Mouse (Mus musculus): ENCODE results near the gene Acin1.
"Not testable (repeated sequence)": the region's sequence is repeated elsewhere in the genome, so short reads cannot be mapped to it uniquely, and the experiment has no call there.

Gene Acin1

GRCm38 (mm10) chr14:54641305-54641969, 45.3 kb downstream of the Acin1 start, which contains the start of gene Cdh24:
Cdh24 (minus strand) TSS chr14:54641364.
- DNase-seq: peak; percentile 95

DNA sequence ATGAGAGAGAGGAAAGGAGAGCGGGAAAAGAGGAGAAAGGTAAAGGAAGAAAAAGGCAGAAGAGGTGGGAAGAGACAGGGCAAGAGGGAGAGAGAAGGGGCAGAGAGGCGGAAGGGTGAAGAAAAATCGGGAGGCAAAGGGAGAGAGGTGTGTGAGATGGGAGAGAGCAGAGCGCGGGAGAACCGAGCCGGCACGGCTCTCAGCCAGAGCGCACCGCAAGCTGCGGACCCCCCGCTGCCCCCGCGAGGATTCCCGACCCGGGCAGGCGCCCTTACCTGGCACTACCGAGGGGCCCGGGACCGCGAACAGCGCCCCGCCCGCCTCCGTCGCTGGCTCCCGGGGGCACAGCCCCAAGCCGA, 45.8 kb downstream of the Acin1 start, which contains the start of gene Gm17606:
Gm17606 (plus strand) TSS at position 7 of the 359 bp plus-strand sequence.
- DNase-seq: no peak

DNA sequence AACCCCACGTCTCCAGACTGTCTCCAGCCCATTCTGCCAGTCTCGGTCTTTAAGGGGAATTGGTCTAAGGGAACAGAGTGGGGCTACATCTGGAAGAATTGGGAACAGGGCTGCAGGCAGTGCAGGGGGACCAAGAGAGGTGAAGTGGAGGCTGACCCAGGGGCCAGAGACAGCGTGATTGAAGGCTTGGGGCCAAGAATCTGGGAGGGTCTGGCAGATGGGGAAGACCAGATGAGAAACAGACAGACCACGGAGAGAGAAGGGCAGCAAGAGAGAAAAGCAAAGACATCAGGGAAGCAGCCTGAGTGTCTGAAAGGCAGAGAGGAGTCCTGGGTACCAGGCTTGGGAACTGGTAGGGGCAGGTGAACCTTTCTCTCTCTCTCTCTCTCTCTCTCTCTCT, 46.6 kb downstream of the Acin1 start:
- DNase-seq: no peak

- DNase-seq: peak; percentile 49
These were observed 48.5 kb downstream of the Acin1 start for GRCm38 (mm10) chr14:54638210-54638609.

DNA sequence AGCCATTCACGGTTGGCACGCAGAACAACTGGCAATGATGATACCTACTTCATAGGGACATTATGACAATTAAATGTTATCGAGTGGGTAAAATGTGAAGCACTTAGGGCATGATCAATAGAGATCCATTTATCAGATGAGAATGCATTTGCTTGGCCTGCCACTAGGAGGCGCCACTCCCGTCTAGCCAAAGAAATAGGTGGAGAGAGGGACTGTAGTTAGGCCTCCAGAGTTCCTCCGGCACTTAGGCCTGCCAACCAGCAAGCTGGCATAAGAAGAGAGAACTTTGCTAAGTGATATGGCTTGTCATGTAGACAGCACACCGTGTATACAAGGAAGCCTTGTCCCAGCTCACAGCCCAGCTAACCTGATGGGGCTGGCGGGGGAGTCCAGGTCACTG, 49.8 kb downstream of the Acin1 start:
- DNase-seq: peak; percentile 72

DNA sequence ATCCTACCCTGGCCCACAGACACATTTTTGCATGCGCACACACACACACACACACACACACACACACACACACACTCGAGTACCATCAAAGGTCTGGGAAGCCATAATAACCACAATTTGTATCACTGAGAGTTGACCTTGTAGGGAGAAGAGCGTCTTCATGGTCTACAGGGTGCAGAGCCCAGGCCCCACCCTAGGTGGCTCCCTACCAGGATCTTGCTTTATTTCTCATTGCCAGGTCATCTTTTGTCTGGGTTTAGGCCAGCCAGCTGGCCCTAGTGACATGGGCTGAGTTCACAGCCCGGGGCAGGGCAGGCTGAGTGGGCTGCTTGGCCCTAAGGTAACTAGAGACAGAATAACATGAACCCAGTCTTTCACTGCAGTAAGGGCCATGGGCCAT, 52.5 kb downstream of the Acin1 start:
- no peak for DNase-seq

- DNase-seq: no peak
These were observed 54.5 kb downstream of the Acin1 start for GRCm38 (mm10) chr14:54632252-54632651.

DNA sequence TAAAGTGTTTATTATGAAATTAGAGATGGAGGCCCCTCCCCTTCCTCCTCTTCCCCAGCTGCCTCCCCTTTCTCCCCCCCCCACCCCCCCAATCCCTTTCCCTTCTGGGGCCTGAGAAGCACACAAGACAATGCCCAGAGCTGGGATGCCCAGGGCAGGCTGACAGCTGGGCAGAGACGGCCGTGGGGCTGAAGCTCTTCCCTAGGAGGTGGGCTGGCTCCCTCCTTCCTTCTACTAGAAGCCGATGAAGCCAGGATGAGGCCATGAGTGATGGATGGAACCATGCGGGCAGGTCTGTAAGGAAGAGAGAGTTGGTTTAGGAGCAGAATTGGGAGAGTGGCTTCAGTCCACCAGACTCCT, 55.5 kb downstream of the Acin1 start:
- DNase-seq: no peak

DNA sequence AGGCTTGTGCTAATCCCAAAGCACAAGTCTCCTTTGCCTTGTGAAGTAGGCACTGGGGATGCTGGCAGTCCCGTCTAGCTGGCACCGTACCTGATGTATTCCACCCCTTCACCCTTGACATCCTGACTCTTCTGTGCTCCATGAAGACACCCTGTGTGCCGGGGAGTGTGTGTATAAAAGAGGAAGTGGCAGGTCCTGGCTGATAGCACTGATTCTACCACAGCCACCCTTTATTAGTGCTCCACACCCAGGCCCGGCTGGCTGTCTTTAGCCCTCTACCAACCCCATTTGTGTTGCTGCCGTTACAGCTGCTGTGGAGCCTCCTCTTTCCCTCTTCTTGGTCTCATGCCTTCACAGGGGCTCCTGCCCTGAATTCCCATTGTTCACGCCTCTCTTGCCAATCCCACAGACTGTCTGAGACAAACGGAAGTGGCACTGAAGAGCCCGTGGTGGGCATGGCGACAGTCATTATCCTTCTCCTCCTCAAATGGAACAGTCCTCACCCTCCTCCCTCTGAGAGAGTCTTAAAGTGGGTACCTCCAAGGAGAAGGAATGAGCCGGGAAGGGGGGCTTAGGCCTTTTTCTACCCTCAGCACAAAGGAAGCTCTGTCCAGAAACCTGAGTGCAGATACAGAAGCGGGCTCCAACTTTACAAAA, 56.0 kb downstream of the Acin1 start:
- no peak for DNase-seq

GRCm38 (mm10) chr14:54629797-54630196, 56.9 kb downstream of the Acin1 start:
- no peak for DNase-seq

- no peak for DNase-seq
These were observed 58.6 kb downstream of the Acin1 start for GRCm38 (mm10) chr14:54628103-54628502.

GRCm38 (mm10) chr14:54624976-54625375, 61.8 kb downstream of the Acin1 start:
- DNase-seq: no peak

DNA sequence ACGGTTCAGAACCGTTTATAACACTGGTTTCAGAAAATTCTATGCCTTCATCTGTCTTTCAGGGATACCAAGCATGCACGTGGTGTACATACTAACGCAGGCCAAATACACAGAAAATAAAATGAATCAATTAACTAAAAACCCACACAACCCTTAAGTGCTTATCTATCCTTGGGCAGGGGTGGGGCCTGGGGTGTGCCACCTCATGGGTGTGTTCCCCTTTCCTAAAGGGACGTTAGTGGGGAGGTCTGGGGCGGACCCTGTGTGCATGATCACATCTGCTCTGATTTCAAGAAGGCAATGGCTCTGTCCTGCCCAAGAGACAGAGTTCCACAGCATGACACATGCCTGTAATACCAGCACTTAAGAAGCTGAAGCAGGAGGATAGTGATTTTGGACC, 63.4 kb downstream of the Acin1 start:
- no peak for DNase-seq

DNA sequence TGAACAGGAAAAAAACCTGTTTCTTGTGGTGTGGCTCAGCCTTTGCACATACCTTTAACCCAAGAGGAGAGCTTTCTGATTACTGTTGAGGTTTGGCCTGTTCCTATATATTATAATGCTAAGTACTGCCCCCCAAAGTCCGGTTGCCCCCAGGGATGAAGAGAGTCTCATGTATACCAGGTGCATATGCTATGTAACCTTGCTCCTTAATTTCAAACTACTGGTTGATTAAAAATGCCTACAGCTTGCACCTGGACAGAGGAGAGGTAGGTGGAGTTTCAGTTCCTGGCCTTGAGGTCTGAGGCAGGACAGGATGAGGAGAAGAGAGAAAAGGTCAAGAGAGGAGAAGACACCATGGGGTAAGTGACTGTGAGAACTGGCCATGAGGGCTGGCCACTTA, 65.6 kb downstream of the Acin1 start, which contains the start of gene Psmb11:
Psmb11 (plus strand) TSS at position 301 of the 400 bp plus-strand sequence.
- no peak for DNase-seq

GRCm38 (mm10) chr14:54617897-54618365, 68.8 kb downstream of the Acin1 start, which contains the start of gene Psmb5:
Psmb5 (minus strand) TSS chr14:54618022.
- peak; percentile 85 for DNase-seq

DNA sequence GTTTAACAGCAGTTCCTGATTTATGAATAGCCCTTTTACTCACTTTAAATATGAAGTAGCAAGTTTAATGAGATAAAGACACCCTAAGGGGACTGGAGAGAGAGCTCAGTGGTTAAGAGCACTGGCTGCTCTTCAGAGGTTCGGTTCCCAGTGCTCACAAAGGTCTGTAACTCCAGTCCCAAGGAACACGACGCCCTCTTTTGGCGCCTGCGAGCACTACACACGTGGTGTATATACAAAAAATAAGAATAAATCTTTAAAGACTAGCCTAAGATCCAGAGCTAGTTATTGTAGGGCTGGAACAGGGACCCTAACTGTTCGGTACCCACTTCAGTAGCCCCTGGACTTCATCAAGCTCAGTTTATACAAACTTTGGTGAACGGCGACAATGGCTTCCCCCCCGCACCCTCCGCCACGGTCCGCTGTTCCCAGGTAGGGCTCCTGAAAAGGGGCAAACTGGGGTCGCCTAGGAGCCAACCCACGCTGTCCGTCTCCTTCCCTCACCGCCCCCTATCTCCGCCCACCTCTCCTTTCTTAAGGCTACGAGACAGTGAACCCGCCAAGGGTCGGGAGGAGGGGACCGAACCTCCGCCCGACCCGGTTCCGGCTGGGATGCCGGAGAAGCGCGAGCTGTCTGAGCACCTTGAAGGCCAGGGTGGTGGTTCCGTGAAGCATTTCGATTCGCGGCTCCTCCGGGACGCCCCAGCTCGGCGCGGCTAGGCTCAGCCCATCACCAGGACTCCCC, 69.4 kb downstream of the Acin1 start:
- no peak for DNase-seq

- no peak for DNase-seq
These were observed 70.4 kb downstream of the Acin1 start for GRCm38 (mm10) chr14:54616226-54616825.

DNA sequence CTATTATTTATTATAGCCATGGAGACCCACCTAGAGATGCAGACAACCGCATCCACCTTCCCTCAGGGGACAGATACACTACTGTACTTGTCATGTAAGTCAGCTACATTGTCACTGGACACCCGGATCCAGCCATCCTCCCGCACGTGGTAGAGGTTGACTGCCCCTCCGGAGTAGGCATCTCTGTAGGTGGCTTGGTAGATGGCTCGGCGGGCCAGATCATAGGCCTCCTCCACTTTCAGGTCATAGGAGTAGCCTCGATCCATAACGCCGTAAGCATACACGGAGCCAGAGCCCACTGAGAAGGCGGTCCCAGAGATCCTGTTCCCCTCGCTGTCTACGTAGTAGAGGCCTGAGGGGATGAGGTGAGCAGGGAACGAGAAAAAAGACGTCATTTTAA, 72.6 kb downstream of the Acin1 start:
- DNase-seq: not testable (repeated sequence)

DNA sequence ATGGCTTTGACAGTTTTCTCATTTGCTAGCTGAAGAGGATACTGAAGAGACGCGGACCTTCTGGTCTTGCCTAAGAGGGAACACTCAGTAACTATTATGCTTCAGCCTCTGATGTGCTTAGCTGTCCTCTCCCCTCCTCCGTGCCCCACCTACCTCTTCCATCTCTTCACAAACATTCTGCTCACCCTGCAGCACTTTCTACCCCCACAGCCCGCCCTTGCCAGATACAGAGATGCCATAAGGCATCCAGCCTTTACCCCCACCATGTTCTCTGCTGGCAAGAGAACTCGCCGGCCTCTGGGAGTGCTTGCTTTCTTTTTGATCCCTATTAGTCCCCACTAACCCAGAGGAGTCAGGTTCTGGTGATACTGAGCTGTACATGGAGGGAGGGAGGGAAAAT, 76.1 kb downstream of the Acin1 start:
- no peak for DNase-seq

DNA sequence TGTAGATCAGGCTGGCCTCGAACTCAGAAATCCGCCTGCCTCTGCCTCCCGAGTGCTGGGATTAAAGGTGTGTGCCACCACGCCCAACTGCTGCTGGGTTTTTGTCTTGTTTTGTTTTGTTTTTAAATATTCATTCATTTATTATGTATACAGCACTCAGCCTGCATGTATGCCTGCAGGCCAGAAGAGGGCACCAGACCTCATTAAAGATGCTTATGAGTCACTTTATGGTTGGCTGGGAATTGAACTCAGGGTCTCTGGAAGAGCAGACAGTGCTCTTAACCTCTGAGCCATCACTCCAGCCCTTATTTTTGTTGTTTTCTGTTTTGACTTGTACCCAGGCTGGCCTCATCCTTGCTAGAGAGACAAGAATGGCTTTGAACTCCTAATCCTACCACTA, 76.8 kb downstream of the Acin1 start:
- no peak for DNase-seq

GRCm38 (mm10) chr14:54609245-54609644, 77.5 kb downstream of the Acin1 start:
- no peak for DNase-seq

GRCm38 (mm10) chr14:54607226-54607625, 79.5 kb downstream of the Acin1 start:
- no peak for DNase-seq

GRCm38 (mm10) chr14:54605752-54606321, 80.9 kb downstream of the Acin1 start, which contains the start of gene 4931414P19Rik:
4931414P19Rik (minus strand) TSS chr14:54605993.
- DNase-seq: peak; percentile 84

Data from right cerebral cortex, postnatal 4 days (tissue).